Mouse (Mus musculus) stomach, embryonic 16.5 days (tissue): ENCODE results near the gene Nbr1. TPM values are rescaled to one million over a fixed set of nuclear protein-coding genes. Genes with fewer than 3 reads are reported as not detected.
"Not testable (repeated sequence)": the region's sequence is repeated elsewhere in the genome, so short reads cannot be mapped to it uniquely, and the experiment has no call there.

ENCODE experiments used
- ATAC-seq: fragments of 200-750 bp; cut with Nextera tagmentation; 2 replicates; pipeline ENCODE4 v1.8.0; 2017; ENCODE audit warnings: moderate number of reproducible peaks, moderate TSS enrichment; ENCODE audit not compliant: insufficient read depth, low FRiP score
- H3K27ac ChIP-seq: fragments of 300-500 bp; sonication (generic); 2 replicates; pipeline ENCODE4 v1.5.1; 2014; ENCODE audit warnings: low read length
- H3K27me3 ChIP-seq: fragments of 300-500 bp; sonication (generic); 2 replicates; pipeline ENCODE4 v1.6.1; 2014; ENCODE audit warnings: low read length, control low read depth, mixed read lengths; ENCODE audit not compliant: control insufficient read depth, insufficient read depth
- H3K36me3 ChIP-seq: fragments of 300-500 bp; sonication (generic); 2 replicates; pipeline ENCODE4 v1.6.1; 2014; ENCODE audit warnings: low read length; ENCODE audit not compliant: control insufficient read depth, insufficient read depth
- H3K4me1 ChIP-seq: fragments of 300-500 bp; sonication (generic); 2 replicates; pipeline ENCODE4 v1.6.1; 2014; ENCODE audit warnings: low read length, control low read depth, mixed read lengths; ENCODE audit not compliant: control insufficient read depth, insufficient read depth
- H3K4me2 ChIP-seq: fragments of 300-500 bp; sonication (generic); 2 replicates; pipeline ENCODE4 v1.6.1; 2014; ENCODE audit warnings: low read depth, low read length, mixed read lengths
- H3K4me3 ChIP-seq: fragments of 300-500 bp; sonication (generic); replicated peaks from 2 replicates; pipeline ENCODE4 v1.5.1; 2014; ENCODE audit warnings: mild to moderate bottlenecking, low read length
- H3K9ac ChIP-seq: fragments of 300-500 bp; sonication (generic); 2 replicates; pipeline ENCODE4 v1.6.1; 2014; ENCODE audit warnings: low read length
- H3K9me3 ChIP-seq: fragments of 300-500 bp; sonication (generic); replicated peaks from 2 replicates; pipeline ENCODE4 v1.6.1; 2016; ENCODE audit warnings: low read length, control low read depth; ENCODE audit not compliant: control insufficient read depth
- WGBS: fragments of 180-500 bp; shearing (Covaris S2); extraction: QIAGEN DNeasy Blood & Tissue Kit; methylation state at CpG from one replicate; pipeline ENCODE4 v1.1.7; 2014; 5-methylcytosine and 5-hydroxymethylcytosine counted together
- polyA plus RNA-seq: library from polyadenylated mRNA; unstranded; fragments of >200 nt; fragmentation: Nextera tagmentation; extraction: Ambion mirVana; gene quantifications from 2 replicates; pipeline ENCODE4 v1.2.1, GENCODE M21; 2015

Gene Nbr1
- polyA plus RNA-seq, 1 experiment from 2014 or later = 68.7 TPM

DNA sequence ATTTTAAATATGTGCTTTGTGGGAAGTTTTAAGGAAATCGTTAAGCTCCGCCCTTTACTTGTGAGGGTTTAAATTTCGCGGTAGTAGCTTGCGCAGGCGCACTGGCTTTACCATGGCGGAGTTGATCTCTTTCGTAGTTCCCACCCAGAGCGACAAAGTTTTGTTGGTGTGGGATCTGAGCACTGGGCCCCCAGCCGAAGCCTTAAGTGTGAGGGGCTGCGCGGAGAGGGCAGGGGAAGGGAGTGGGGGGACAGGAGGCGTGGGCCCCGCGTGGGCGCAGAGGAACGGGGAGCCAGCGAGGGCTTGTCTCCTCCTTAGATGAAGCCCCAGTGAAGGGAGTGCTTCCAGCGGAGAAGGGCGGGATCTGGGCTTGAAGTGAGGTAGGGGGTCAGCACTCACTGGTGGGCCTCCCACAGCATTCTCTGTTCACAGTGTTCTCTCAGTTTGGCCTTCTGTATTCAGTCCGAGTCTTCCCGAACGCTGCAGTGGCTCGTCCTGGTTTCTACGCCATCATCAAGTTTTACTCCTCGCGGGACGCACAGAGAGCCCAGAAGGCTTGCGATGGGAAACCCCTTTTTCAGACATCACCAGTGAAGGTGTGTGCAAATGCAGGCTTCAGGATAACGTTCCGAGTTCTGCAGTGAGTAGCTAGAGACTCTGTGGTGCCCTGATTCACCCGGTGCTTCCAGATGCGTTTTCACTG lies 76.1 kb downstream of the Nbr1 start:
- H3K4me1 ChIP-seq = no peaks in the 10 kb centered on the region
- H3K4me2 ChIP-seq = peak overlapping the region; percentile 88
- 0% methylated on average over 33 of the region's 33 CpGs for WGBS
- H3K36me3 ChIP-seq = no peaks in the 10 kb centered on the region
- H3K27ac ChIP-seq = peak overlapping the region; percentile 99
- peak overlapping the region; percentile 88 for H3K9ac ChIP-seq
- H3K4me3 ChIP-seq = peak overlapping the region; percentile 66
- H3K27me3 ChIP-seq = no peaks in the 10 kb centered on the region
- H3K9me3 ChIP-seq = no peaks in the 10 kb centered on the region
- peak; percentile 56 for ATAC-seq

DNA sequence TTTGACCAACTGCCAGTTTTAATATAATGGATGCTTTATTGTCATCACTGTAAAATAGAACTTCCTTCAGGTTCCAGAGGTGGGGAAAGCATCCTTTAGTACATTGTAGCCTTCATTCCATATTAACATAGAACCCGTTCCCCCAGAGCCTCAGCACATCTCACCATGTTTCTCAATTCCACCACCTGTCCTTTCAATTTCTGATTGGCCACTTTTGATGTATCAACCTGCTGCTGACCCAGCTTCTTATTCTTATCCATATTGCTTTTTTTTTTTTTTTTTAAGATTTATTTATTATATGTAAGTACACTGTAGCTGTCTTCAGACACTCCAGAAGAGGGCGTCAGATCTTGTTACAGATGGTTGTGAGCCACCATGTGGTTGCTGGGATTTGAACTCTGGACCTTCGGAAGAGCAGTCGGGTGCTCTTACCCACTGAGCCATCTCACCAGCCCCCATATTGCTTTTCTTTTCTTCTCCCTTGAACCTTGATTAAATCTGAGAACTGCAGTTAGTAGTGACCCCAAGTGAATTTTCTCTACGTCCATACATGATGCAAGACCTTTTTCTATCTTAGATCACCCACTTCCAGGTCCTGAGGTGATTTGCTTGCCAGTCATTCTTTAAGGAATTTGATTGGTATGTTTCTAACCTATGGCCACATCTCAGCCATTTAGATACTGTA lies 76.9 kb downstream of the Nbr1 start:
- H3K27ac ChIP-seq, H3K4me1 ChIP-seq, H3K9me3 ChIP-seq, H3K27me3 ChIP-seq, H3K36me3 ChIP-seq, H3K9ac ChIP-seq, ATAC-seq: not testable (repeated sequence)
- peak overlapping the region; percentile 88 for H3K4me2 ChIP-seq
- 59% methylated on average over 4 of the region's 5 CpGs for WGBS
- H3K4me3 ChIP-seq = peak overlapping the region; percentile 66

Other genes with a start within 250 kb of the Nbr1 start
- gene Becn1, start 249.9 kb upstream of the Nbr1 start, polyA plus RNA-seq = 143 and 147 TPM in 2 replicates
- gene Psme3, start 235.9 kb upstream of the Nbr1 start, polyA plus RNA-seq = 98.2 and 107 TPM in 2 replicates
- 0.97 and 1.4 TPM in 2 replicates for gene Aoc2, start 227.1 kb upstream of the Nbr1 start, polyA plus RNA-seq
- gene Aoc3, start 221.5 kb upstream of the Nbr1 start, polyA plus RNA-seq = 3.5 TPM in 2 replicates
- gene G6pc, start 184.6 kb upstream of the Nbr1 start, polyA plus RNA-seq = 0.09 and 0.15 TPM in 2 replicates
- 57.6 and 58.0 TPM in 2 replicates for gene Aarsd1, start 134.5 kb upstream of the Nbr1 start, polyA plus RNA-seq
- gene Gm27029, start 127.4 kb upstream of the Nbr1 start, polyA plus RNA-seq = 7.5 and 10.8 TPM in 2 replicates
- 17.6 and 19.0 TPM in 2 replicates for gene Rundc1, start 127.1 kb upstream of the Nbr1 start, polyA plus RNA-seq
- 16.3 and 26.9 TPM in 2 replicates for gene Ptges3l, start 126.8 kb upstream of the Nbr1 start, polyA plus RNA-seq
- gene Rpl27, start 109.9 kb upstream of the Nbr1 start, polyA plus RNA-seq = 241 and 276 TPM in 2 replicates
- 26.3 and 26.8 TPM in 2 replicates for gene Ifi35, start 103.7 kb upstream of the Nbr1 start, polyA plus RNA-seq
- 10.7 and 11.9 TPM in 2 replicates for gene Rnd2, start 87.2 kb upstream of the Nbr1 start, polyA plus RNA-seq
- gene Vat1, start 85.9 kb upstream of the Nbr1 start, polyA plus RNA-seq = 67.1 and 73.8 TPM in 2 replicates
- 8.3 and 9.2 TPM in 2 replicates for gene Brca1, start 194 bp upstream of the Nbr1 start, polyA plus RNA-seq
- gene Tmem106a, start 30.1 kb downstream of the Nbr1 start, polyA plus RNA-seq = 10.3 and 12.4 TPM in 2 replicates
- gene Gm11634, start 47.1 kb downstream of the Nbr1 start, polyA plus RNA-seq = not detected in 2 replicates
- gene Rdm1, start 75.0 kb downstream of the Nbr1 start, polyA plus RNA-seq = 39.6 and 40.8 TPM in 2 replicates
- 8.2 and 8.5 TPM in 2 replicates for gene Arl4d, start 113.4 kb downstream of the Nbr1 start, polyA plus RNA-seq
- 28.5 and 29.4 TPM in 2 replicates for gene Dhx8, start 180.8 kb downstream of the Nbr1 start, polyA plus RNA-seq
- 4.9 and 6.6 TPM in 2 replicates for gene Etv4, start 233.2 kb downstream of the Nbr1 start, polyA plus RNA-seq